Mouse (Mus musculus): ENCODE data around the gene 6330403K07Rik.

DNA sequence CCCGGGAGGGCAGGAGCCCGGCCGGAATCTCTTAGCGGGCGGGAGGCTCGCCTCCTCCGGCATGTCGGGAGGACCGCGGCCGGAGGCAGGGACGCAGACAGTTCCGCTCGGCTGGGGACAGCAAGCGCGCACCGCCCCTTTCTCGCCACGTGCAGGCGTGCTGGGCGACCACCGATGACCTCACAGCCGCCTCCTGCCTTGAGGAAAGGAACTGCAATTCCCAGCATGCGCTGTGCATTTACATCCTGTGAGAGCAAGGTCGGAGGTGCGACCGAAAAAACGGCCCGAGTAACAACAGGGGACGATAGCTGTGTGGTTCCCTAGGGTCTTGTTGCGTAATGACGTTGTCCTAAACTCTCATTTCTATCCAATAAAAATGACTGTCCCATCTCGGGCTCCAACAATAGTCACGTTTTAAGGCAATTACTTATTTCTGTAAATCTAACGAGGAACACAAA is 29.0 kb downstream of the 6330403K07Rik start, which contains the start of gene Dhx33:
- TF ChIP-seq CTCF (IDR thresholded peaks at IDR 0.05; ENCODE audit: borderline replicate concordance, control insufficient read depth, extremely low read depth, insufficient read depth, low read length, poor library complexity) (no peak), POLR2A (IDR thresholded peaks at IDR 0.05; ENCODE audit: control insufficient read depth, extremely low read depth, insufficient read depth, low read length, poor library complexity) (no peak)

All from thymus, adult 2 months (tissue).